Mouse (Mus musculus) c-Kit-positive CD71-positive TER-119-positive erythroid progenitor cells, embryonic 14.5 days (primary cell): ENCODE measurements around the gene Pdzrn4.

Experiments
- DNase-seq: peaks from one replicate; pipeline ENCODE4 v3.0.0-alpha.2; 2013; ENCODE audit warnings: low spot score

Gene Pdzrn4

GRCm38 (mm10) chr15:92739887-92740286 is 343.2 kb downstream of the Pdzrn4 start:
- no peak for DNase-seq

GRCm38 (mm10) chr15:92743624-92744023 is 346.9 kb downstream of the Pdzrn4 start:
- no peak for DNase-seq

GRCm38 (mm10) chr15:92746081-92746480 is 349.4 kb downstream of the Pdzrn4 start:
- no peak for DNase-seq

GRCm38 (mm10) chr15:92752167-92752566 is 355.5 kb downstream of the Pdzrn4 start:
- no peak for DNase-seq

GRCm38 (mm10) chr15:92752578-92752977 is 355.9 kb downstream of the Pdzrn4 start:
- no peak for DNase-seq

- DNase-seq: no peak
Observed at GRCm38 (mm10) chr15:92757085-92757903, 360.6 kb downstream of the Pdzrn4 start.

GRCm38 (mm10) chr15:92759001-92759400 is 362.3 kb downstream of the Pdzrn4 start:
- no peak for DNase-seq

- DNase-seq: no peak
Observed at GRCm38 (mm10) chr15:92763303-92763702, 366.6 kb downstream of the Pdzrn4 start.

GRCm38 (mm10) chr15:92769535-92769934 is 372.9 kb downstream of the Pdzrn4 start:
- DNase-seq: no peak

- DNase-seq: no peak
Observed at GRCm38 (mm10) chr15:92788036-92788435, 391.4 kb downstream of the Pdzrn4 start.

GRCm38 (mm10) chr15:92794275-92794674 is 397.6 kb downstream of the Pdzrn4 start:
- no peak for DNase-seq

GRCm38 (mm10) chr15:92805934-92806333 is 409.3 kb downstream of the Pdzrn4 start:
- DNase-seq: no peak

- no peak for DNase-seq
Observed at GRCm38 (mm10) chr15:92806352-92806751, 409.7 kb downstream of the Pdzrn4 start.
